Mouse (Mus musculus) forebrain, embryonic 13.5 days (tissue): ENCODE results near the gene Scg5. TPM values are rescaled to one million over a fixed set of nuclear protein-coding genes. Genes with fewer than 3 reads are reported as not detected.

ENCODE experiments used
- ATAC-seq: fragments of 200-750 bp; cut with Nextera tagmentation; 2 replicates; pipeline ENCODE4 v1.8.0; 2017
- H3K27ac ChIP-seq: fragments of 300-500 bp; sonication (generic); 2 replicates; pipeline ENCODE4 v1.5.1; 2015; ENCODE audit warnings: inconsistent platforms, mild to moderate bottlenecking, moderate library complexity
- H3K27me3 ChIP-seq: fragments of 300-500 bp; sonication (generic); 2 replicates; pipeline ENCODE4 v1.6.1; 2015; ENCODE audit warnings: mild to moderate bottlenecking, inconsistent platforms
- H3K36me3 ChIP-seq: fragments of 300-500 bp; sonication (generic); 2 replicates; pipeline ENCODE4 v1.6.1; 2015; ENCODE audit warnings: mild to moderate bottlenecking, inconsistent platforms; ENCODE audit not compliant: poor library complexity, severe bottlenecking
- H3K4me1 ChIP-seq: fragments of 300-500 bp; sonication (generic); 2 replicates; pipeline ENCODE4 v1.6.1; 2015; ENCODE audit warnings: inconsistent platforms
- H3K4me2 ChIP-seq: fragments of 300-500 bp; sonication (generic); 2 replicates; pipeline ENCODE4 v1.6.1; 2015; ENCODE audit warnings: inconsistent platforms, mild to moderate bottlenecking, moderate library complexity
- H3K4me3 ChIP-seq: fragments of 300-500 bp; sonication (generic); 2 replicates; pipeline ENCODE4 v1.5.1; 2015; ENCODE audit warnings: mild to moderate bottlenecking, inconsistent platforms
- H3K9ac ChIP-seq: fragments of 300-500 bp; sonication (generic); 2 replicates; pipeline ENCODE4 v1.6.1; 2015; ENCODE audit warnings: mild to moderate bottlenecking, inconsistent platforms
- H3K9me3 ChIP-seq: fragments of 300-500 bp; sonication (generic); replicated peaks from 2 replicates; pipeline ENCODE4 v1.6.1; 2016; ENCODE audit warnings: inconsistent platforms
- WGBS: fragments of 180-500 bp; shearing (Covaris S2); methylation state at CpG from one replicate; pipeline ENCODE4 v1.1.7; 2015; 5-methylcytosine and 5-hydroxymethylcytosine counted together
- polyA plus RNA-seq: library from polyadenylated mRNA; unstranded; fragments of >200 nt; fragmentation: Nextera tagmentation; extraction: Ambion mirVana; gene quantifications from 2 replicates; pipeline ENCODE4 v1.2.1, GENCODE M21; 2015

Gene Scg5
- 132 and 136 TPM in 2 replicates for polyA plus RNA-seq

DNA sequence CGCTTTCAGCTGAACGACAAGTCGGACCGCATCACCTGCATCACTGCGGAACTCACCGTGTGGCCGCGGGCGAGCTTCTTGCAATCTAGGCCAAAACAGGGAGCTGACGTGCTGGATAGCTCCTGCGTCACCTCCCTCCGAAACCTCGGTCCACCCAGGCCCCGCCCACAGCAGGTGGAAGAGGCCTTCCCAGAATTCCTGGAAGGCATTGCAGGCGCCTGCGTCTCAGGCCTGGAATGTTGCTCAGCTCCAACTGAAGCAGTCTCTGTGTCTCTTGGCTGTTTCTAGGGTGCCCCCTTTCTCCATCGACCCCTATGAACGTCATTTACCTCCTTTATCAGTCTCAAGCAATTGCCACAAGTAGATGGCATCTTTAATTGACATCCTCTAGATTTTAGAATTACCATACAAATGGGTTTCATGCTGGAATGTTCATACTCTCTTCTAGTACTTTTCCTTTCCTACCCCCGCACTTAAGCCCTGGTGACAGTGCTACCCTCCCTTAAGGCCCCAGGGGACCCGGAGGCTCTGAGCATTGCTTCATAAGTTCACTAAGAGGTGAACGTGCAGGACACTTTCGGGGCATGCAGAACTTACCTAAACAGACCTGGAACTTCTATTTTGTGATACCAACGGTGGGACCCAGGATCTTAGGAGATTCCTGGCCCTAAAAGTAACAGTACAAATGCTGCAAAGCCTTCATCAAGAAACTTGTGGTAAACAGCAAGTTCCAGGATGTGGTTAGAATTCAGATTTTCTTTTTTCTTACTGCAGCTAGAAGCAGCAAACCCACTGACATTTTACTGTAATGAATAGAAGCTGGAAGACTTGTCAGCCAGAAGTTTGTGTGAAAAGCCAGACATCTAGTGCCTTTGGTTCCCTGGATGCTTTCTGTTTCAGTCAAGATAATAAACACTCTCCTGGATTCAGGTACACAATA is at the start of gene Scg5:
Gene Scg5, minus strand, starts transcription at position 179 of the 940 bp plus-strand sequence.
- 9% methylated on average over 23 of the region's 23 CpGs for WGBS
- no peaks in the 10 kb centered on the region for H3K9me3 ChIP-seq
- peak within 1 kb of the TSS; percentile 76 for H3K9ac ChIP-seq
- no peaks in the 10 kb centered on the region for H3K27me3 ChIP-seq
- H3K4me3 ChIP-seq, result peak within 1 kb of the TSS; percentile 60
- H3K4me2 ChIP-seq, result peak within 1 kb of the TSS; percentile 63
- peak within 1 kb of the TSS; percentile 96 for H3K27ac ChIP-seq
- H3K36me3 ChIP-seq, result peaks cover 34% of the 10 kb centered on the region
- H3K4me1 ChIP-seq, result peaks cover 44% of the 10 kb centered on the region
- peak; percentile 96 for ATAC-seq

- H3K4me3 ChIP-seq, result no peak overlapping the region
- H3K9ac ChIP-seq, result no peak overlapping the region
- no peak overlapping the region for H3K27ac ChIP-seq
- no peak for ATAC-seq
- no peaks in the 10 kb centered on the region for H3K36me3 ChIP-seq
- H3K27me3 ChIP-seq, result no peaks in the 10 kb centered on the region
- no peak overlapping the region for H3K4me2 ChIP-seq
- 90% methylated on average over 1 of the region's 1 CpGs for WGBS
- no peaks in the 10 kb centered on the region for H3K9me3 ChIP-seq
- no peaks in the 10 kb centered on the region for H3K4me1 ChIP-seq
These were observed 41.2 kb upstream of the Scg5 start for GRCm38 (mm10) chr2:113870115-113870514.

- Histone ChIP-seq H3K4me3 (no peak overlapping the region), H3K36me3 (no peaks in the 10 kb centered on the region), H3K9ac (no peak overlapping the region), H3K27me3 (no peaks in the 10 kb centered on the region), H3K27ac (no peak overlapping the region), H3K4me2 (no peak overlapping the region), H3K9me3 (no peaks in the 10 kb centered on the region), H3K4me1 (no peaks in the 10 kb centered on the region)
- 77% methylated on average over 4 of the region's 4 CpGs for WGBS
- ATAC-seq, result no peak
These were observed 39.5 kb upstream of the Scg5 start for GRCm38 (mm10) chr2:113868404-113868803.

DNA sequence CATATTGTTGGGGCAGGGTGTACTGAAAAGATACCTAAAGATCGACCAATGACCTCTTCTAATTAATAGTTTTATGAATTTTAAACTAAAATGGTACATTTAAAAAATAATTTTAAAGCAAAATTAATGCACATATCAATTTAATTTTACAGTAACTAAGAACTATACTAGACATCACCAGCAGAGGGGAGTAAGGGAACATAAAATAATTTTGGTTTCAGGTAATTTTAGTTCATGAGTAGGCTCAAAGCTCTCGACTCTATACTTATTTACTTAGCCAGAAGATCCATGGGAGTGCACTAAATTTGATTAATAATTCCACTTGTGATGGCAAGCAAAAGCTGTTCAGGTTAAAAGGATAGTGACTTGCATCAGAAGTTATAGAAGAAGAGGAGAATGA is 37.2 kb upstream of the Scg5 start:
- no peak overlapping the region for H3K9ac ChIP-seq
- 46% methylated on average over 2 of the region's 2 CpGs for WGBS

GRCm38 (mm10) chr2:113849141-113849540 is 20.2 kb upstream of the Scg5 start:
- peak overlapping the region; percentile 79 for H3K4me3 ChIP-seq
- no peaks in the 10 kb centered on the region for H3K9me3 ChIP-seq
- H3K27ac ChIP-seq, result peak overlapping the region; percentile 49
- ATAC-seq, result peak; percentile 69
- peaks cover 5% of the 10 kb centered on the region; the same call in 1 of the 2 replicates for H3K36me3 ChIP-seq
- peak overlapping the region; percentile 77 for H3K9ac ChIP-seq
- H3K4me1 ChIP-seq, result peaks cover 35% of the 10 kb centered on the region
- peak overlapping the region; percentile 81 for H3K4me2 ChIP-seq
- 0% methylated on average over 3 of the region's 3 CpGs for WGBS
- no peaks in the 10 kb centered on the region for H3K27me3 ChIP-seq

More for the DNA sequence above, 37.2 kb upstream of the Scg5 start:
- Histone ChIP-seq H3K27me3 (no peaks in the 10 kb centered on the region), H3K27ac (no peak overlapping the region), H3K4me3 (no peak overlapping the region), H3K4me2 (no peak overlapping the region), H3K4me1 (no peaks in the 10 kb centered on the region), H3K9me3 (no peaks in the 10 kb centered on the region), H3K36me3 (no peaks in the 10 kb centered on the region)
- ATAC-seq, result no peak

DNA sequence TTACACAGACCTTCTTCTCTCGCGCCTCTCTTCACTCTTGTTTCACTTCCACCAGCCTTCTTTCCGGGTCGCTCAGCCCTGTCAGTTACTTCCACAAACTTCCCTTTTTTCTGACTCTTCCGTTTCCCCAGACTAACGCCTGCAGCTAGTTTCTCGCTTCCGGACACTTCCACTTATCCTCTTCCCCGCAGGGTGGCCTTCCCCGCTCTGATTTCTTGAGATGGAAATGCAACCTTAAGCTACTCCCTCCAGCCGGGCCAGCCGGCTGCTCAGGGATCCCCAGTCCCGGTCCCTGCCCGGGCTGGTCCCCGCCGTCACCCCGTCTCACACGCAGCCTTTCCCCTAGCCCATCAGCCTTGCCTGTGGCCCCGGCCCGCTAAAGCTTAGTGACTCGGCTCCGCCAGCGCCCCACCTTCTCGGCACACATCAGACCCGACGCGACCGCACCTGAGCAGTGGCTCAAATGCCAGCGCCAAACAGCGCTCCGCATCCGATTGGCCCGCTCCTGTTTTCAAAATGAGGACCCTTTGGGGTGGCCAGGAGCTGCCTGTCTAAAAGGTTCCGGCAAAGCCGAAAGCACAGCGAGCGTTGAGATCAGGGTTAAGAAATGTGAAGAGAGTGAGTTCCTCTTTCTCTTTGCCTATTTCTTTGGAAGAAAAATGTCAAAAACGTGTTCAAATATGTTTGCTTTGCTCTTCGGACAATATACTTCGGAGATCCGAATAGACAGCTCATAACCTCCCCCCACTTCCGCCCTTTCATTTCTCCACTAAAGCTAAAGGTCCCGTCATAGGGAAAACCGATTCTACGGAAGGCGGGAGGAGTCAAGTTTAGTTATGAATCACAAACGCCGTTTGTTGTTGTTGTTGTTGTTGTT is 19.6 kb upstream of the Scg5 start, which contains the start of gene Arhgap11a:
Gene Arhgap11a, minus strand, starts transcription at position 417 of the 877 bp plus-strand sequence.
- ATAC-seq, result peak; percentile 98
- no peaks in the 10 kb centered on the region for H3K9me3 ChIP-seq
- peak within 1 kb of the TSS; percentile 77 for H3K9ac ChIP-seq
- H3K4me3 ChIP-seq, result peak within 1 kb of the TSS; percentile 79
- peak within 1 kb of the TSS; percentile 81 for H3K4me2 ChIP-seq
- H3K36me3 ChIP-seq, result peaks cover 5% of the 10 kb centered on the region; the same call in 1 of the 2 replicates
- H3K27me3 ChIP-seq, result no peaks in the 10 kb centered on the region
- peaks cover 35% of the 10 kb centered on the region for H3K4me1 ChIP-seq
- peak within 1 kb of the TSS; percentile 49 for H3K27ac ChIP-seq
- under 1% methylated on average over 48 of the region's 48 CpGs for WGBS

DNA sequence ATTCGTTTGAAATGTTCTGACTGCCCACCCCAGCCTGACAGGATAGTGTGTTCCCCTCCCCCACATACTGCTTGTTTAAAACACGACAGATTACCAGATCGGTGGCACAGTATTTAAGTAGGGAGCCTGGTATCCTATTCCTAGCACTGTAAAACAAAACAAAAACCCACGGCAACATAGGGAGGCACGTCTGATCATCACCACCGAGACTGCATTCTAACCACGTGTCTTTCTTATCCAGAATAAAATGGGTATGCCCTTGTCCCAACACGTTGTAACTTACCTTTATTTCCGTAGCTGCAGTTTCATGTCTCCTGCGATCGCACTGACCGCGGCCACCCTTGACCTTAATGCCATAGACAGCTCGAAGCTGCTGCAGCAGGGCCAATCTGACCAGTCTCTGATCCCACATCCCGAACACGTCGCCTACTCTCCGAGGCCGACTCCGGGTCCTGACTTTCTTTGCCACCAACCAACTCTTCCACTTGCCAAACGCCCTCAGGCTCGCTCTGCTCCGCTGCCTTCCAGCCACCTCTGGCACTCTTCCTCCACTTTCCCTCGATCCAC is 18.8 kb upstream of the Scg5 start:
- H3K9ac ChIP-seq, result peak overlapping the region; percentile 77
- peak overlapping the region; percentile 79 for H3K4me3 ChIP-seq
- peak overlapping the region; percentile 81 for H3K4me2 ChIP-seq
- no peaks in the 10 kb centered on the region for H3K9me3 ChIP-seq
- ATAC-seq, result peak; percentile 2
- H3K36me3 ChIP-seq, result peaks cover 5% of the 10 kb centered on the region; the same call in 1 of the 2 replicates
- H3K27ac ChIP-seq, result peak overlapping the region; percentile 44
- no peaks in the 10 kb centered on the region for H3K27me3 ChIP-seq
- peaks cover 35% of the 10 kb centered on the region for H3K4me1 ChIP-seq
- under 1% methylated on average over 24 of the region's 24 CpGs for WGBS

GRCm38 (mm10) chr2:113845081-113845480 is 16.2 kb upstream of the Scg5 start:
- Histone ChIP-seq H3K4me3 (no peak overlapping the region), H3K36me3 (peaks cover 19% of the 10 kb centered on the region), H3K27me3 (no peaks in the 10 kb centered on the region), H3K27ac (no peak overlapping the region), H3K9me3 (no peaks in the 10 kb centered on the region), H3K4me1 (peaks cover 35% of the 10 kb centered on the region), H3K9ac (no peak overlapping the region), H3K4me2 (no peak overlapping the region)
- no peak for ATAC-seq
- WGBS, result 76% methylated on average over 4 of the region's 4 CpGs

DNA sequence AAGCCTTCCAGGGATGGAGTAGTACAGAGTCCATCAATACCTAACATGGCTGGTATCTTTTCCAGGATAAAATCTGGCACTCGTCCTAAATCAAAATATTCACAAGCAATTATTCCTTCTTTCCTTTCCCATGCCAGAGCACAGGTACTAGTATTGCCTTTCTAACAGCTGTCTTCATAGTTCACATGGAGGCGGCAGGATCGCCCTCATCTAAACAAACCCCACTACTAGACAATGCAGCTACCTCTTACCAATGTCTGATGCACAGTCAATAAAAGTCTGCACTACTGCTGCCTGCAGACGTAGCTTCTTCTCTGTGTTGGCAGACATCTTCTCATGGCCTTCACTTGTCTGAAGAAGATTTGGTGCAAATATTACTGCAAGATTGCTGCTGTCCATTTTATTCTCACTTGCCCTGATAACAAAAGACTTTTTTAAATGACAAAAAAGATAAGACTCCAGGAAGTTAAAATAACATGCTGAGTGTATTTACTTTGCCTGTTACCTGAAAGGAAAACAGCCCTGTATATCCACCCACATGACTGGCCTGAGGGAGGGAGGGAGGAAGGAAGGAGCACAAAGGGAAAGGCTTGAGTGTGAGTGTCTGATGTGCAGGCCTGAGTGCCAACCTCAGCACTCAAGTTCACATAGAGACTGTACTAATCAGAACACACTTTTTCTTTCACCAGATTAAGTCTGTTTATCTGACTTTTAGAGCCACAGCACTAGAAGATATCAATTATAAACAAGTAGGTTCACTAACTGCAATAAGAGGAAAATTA is 12.9 kb upstream of the Scg5 start:
- ATAC-seq, result no peak
- Histone ChIP-seq H3K4me1 (peaks cover 16% of the 10 kb centered on the region), H3K4me3 (no peak overlapping the region), H3K27me3 (no peaks in the 10 kb centered on the region), H3K36me3 (peaks cover 36% of the 10 kb centered on the region), H3K9ac (no peak overlapping the region), H3K27ac (no peak overlapping the region), H3K4me2 (no peak overlapping the region), H3K9me3 (no peaks in the 10 kb centered on the region)
- 91% methylated on average over 4 of the region's 4 CpGs for WGBS

GRCm38 (mm10) chr2:113839488-113839887 is 10.6 kb upstream of the Scg5 start:
- peaks cover 48% of the 10 kb centered on the region for H3K36me3 ChIP-seq
- no peaks in the 10 kb centered on the region for H3K9me3 ChIP-seq

DNA sequence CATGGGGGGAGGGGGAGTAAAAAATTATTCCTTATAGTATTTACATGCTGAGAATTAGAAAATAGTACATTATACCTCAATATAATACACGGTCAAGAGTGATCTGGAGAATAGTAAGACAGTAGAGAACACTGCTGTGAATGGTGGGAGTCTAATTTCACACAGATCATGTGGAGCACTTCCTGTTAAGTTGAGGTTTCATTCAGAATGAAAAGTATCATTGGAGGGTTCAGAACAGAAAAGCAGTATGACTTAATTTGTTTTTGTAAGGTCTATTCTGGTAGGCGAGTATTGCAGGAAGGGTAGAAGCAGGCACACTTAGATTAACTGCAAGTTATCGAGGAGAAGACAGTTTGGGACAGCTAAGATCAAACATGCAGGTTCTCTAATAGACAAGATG is 6.3 kb upstream of the Scg5 start:
- 93% methylated on average over 3 of the region's 3 CpGs for WGBS
- H3K9me3 ChIP-seq, result no peaks in the 10 kb centered on the region
- H3K36me3 ChIP-seq, result peaks cover 58% of the 10 kb centered on the region
- H3K4me2 ChIP-seq, result no peak overlapping the region
- no peak overlapping the region for H3K27ac ChIP-seq
- H3K4me1 ChIP-seq, result no peaks in the 10 kb centered on the region
- H3K27me3 ChIP-seq, result no peaks in the 10 kb centered on the region
- no peak for ATAC-seq
- no peak overlapping the region for H3K9ac ChIP-seq
- no peak overlapping the region for H3K4me3 ChIP-seq

More at GRCm38 (mm10) chr2:113839488-113839887, 10.6 kb upstream of the Scg5 start:
- H3K4me2 ChIP-seq, result no peak overlapping the region
- H3K27ac ChIP-seq, result no peak overlapping the region
- H3K4me3 ChIP-seq, result no peak overlapping the region
- H3K27me3 ChIP-seq, result no peaks in the 10 kb centered on the region
- 78% methylated on average over 4 of the region's 4 CpGs for WGBS
- no peak for ATAC-seq
- no peaks in the 10 kb centered on the region for H3K4me1 ChIP-seq
- H3K9ac ChIP-seq, result no peak overlapping the region
